Mouse (Mus musculus): ENCODE measurements around the gene Vmn2r-ps130. TPM values are rescaled to one million over a fixed set of nuclear protein-coding genes. Genes with fewer than 3 reads are reported as not detected.
"Not testable (repeated sequence)": the region's sequence is repeated elsewhere in the genome, so short reads cannot be mapped to it uniquely, and the experiment has no call there.

Vmn2r-ps130 gene
- polyA plus RNA-seq (2012; fragmentation: generic; extraction: Trizol): not detected
- long read RNA-seq, experiment 1: 0 reads
- long read RNA-seq, experiment 2: 0 reads

DNA sequence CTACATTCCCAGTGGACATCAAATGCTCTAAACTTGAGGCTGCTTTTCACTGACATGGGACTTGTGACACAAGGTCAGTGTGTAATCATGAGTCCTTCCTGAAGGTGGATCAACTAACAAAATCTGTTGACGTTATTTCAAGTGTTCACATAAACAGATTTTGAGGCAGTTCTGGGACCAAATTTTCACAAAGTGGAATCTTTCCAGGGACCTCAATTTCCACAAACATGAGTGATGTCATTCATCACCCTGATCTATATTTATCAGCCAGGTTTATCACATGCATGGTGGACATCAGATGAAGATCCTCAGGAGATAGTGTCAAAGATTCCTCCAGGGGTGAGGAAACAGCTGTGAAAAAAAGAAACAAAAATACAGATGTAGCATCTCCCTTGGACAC lies at the start of gene Vmn2r-ps130:
TSS of gene Vmn2r-ps130 (plus strand) at position 301 of the 400 bp plus-strand sequence.
- not testable (repeated sequence) for H3ac ChIP-seq (ENCODE audit: control insufficient read depth, insufficient read length, low read depth); H3K79me3 ChIP-seq (ENCODE audit: low read depth); H3K27me3 ChIP-seq (ENCODE audit: control insufficient read depth, insufficient read depth, insufficient read length); H3K36me3 ChIP-seq (ENCODE audit: control insufficient read depth, insufficient read depth); H3K79me2 ChIP-seq (ENCODE audit: control insufficient read depth, insufficient read depth); H3K4me3 ChIP-seq (ENCODE audit: insufficient read depth, poor library complexity, severe bottlenecking)

Other genes starting within 250 kb of the Vmn2r-ps130 start
- gene Zfp945, start 194.0 kb upstream of the Vmn2r-ps130 start, polyA plus RNA-seq (2012; fragmentation: generic; extraction: Trizol): 0.88 TPM
- not detected for gene Vmn2r113, start 118.2 kb upstream of the Vmn2r-ps130 start, polyA plus RNA-seq (2012; fragmentation: generic; extraction: Trizol)
- 0.69 TPM for gene Zfp40, start 132.1 kb downstream of the Vmn2r-ps130 start, polyA plus RNA-seq (2012; fragmentation: generic; extraction: Trizol)